Mouse (Mus musculus) hindbrain, embryonic 16.5 days (tissue): ENCODE data around the gene Gipc1. TPM values are rescaled to one million over a fixed set of nuclear protein-coding genes. Genes with fewer than 3 reads are reported as not detected.

Experiments
- ATAC-seq: fragments of 200-750 bp; cut with Nextera tagmentation; 2 replicates; pipeline ENCODE4 v1.8.0; 2017; ENCODE audit warnings: moderate TSS enrichment, moderate library complexity
- H3K27ac ChIP-seq: fragments of 300-500 bp; sonication (generic); 2 replicates; pipeline ENCODE4 v1.5.1; 2014; ENCODE audit warnings: low read depth, mild to moderate bottlenecking, control low read depth, low read length, moderate library complexity
- H3K27me3 ChIP-seq: fragments of 300-500 bp; sonication (generic); replicated peaks from 2 replicates; pipeline ENCODE4 v1.6.1; 2014; ENCODE audit warnings: low read length; ENCODE audit not compliant: control insufficient read depth, insufficient read depth
- H3K36me3 ChIP-seq: fragments of 300-500 bp; sonication (generic); 2 replicates; pipeline ENCODE4 v1.6.1; 2014; ENCODE audit warnings: mild to moderate bottlenecking, low read length, moderate library complexity, mixed read lengths; ENCODE audit not compliant: control insufficient read depth, insufficient read depth
- H3K4me1 ChIP-seq: fragments of 300-500 bp; sonication (generic); 2 replicates; pipeline ENCODE4 v1.6.1; 2014; ENCODE audit warnings: low read depth, low read length; ENCODE audit not compliant: control insufficient read depth, insufficient read depth
- H3K4me2 ChIP-seq: fragments of 300-500 bp; sonication (generic); 2 replicates; pipeline ENCODE4 v1.6.1; 2014; ENCODE audit warnings: mild to moderate bottlenecking, low read length, control low read depth, moderate library complexity
- H3K4me3 ChIP-seq: fragments of 300-500 bp; sonication (generic); 2 replicates; pipeline ENCODE4 v1.5.1; 2014; ENCODE audit warnings: mild to moderate bottlenecking, low read length, control low read depth, moderate library complexity
- H3K9ac ChIP-seq: fragments of 300-500 bp; sonication (generic); 2 replicates; pipeline ENCODE4 v1.6.1; 2014; ENCODE audit warnings: low read depth, mild to moderate bottlenecking, control low read depth, low read length, moderate library complexity
- H3K9me3 ChIP-seq: fragments of 300-500 bp; sonication (generic); 2 replicates; pipeline ENCODE4 v1.6.1; 2014; ENCODE audit warnings: mild to moderate bottlenecking, low read length, moderate library complexity; ENCODE audit not compliant: control insufficient read depth
- WGBS: fragments of 180-500 bp; shearing (Covaris S2); extraction: QIAGEN DNeasy Blood & Tissue Kit; methylation state at CpG from one replicate; pipeline ENCODE4 v1.1.7; 2014; 5-methylcytosine and 5-hydroxymethylcytosine counted together
- polyA plus RNA-seq: library from polyadenylated mRNA; unstranded; fragments of >200 nt; fragmentation: Nextera tagmentation; extraction: Ambion mirVana; gene quantifications from 2 replicates; pipeline ENCODE4 v1.2.1, GENCODE M21; 2015

Gene Gipc1
- polyA plus RNA-seq, 1 experiment from 2014 or later: 135 TPM

DNA sequence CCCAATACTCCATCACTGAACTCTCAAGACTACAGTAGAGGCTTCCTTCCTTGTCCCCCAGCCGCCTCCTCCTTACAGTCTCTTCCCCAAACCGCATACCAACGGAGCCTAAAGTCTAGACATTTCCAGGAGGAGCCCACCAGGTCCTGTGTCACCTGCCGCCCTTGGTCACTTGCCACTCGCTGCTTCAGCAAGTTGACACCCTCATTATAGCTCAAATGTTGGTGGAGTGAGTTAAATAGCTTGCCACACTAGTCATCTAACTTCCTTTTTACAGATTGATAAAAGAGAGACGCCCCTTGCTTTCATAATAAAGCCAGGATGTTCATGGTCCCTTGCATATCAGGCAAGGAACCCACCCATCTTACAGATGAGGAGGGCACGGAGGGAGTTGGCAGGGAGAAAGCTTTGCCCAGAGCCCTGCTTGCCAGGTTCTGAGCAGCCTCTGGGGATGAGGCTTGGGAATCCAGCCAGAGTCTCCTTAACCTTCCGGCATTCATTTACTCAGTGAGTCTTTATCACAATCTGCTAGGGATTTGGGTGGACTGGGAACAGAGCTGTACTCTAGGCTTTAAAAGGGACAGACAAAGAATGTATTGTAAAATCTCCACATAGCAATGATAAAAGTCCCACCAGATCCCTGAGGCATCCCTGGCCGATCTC, 48.1 kb downstream of the Gipc1 start:
- Histone ChIP-seq H3K27ac (no peak overlapping the region), H3K4me3 (no peak overlapping the region), H3K27me3 (no peaks in the 10 kb centered on the region), H3K4me2 (no peak overlapping the region), H3K4me1 (peaks cover 21% of the 10 kb centered on the region), H3K9me3 (no peaks in the 10 kb centered on the region), H3K36me3 (no peaks in the 10 kb centered on the region), H3K9ac (no peak overlapping the region)
- 82% methylated on average over 9 of the region's 9 CpGs for WGBS
- no peak for ATAC-seq

DNA sequence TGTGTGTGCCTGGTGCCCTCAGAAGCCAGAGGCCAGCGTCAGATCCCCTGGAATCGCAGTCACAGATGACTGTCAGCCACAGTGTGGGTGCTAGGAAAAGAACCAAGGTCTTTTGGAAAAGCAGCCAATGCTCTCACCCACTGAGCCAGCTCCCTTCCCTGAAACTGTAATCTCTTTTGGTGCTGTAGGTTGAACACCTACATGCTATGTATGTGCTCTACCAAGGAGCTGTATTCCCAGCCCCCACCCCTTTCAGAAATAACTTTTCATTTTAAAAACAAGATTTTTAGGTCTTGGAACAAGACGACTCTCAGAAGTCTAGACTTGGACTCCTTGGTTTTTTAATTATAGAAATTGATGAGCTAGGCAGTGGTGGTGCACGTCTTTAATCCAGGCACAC, 50.9 kb downstream of the Gipc1 start:
- no peaks in the 10 kb centered on the region for H3K36me3 ChIP-seq
- no peak overlapping the region for H3K9ac ChIP-seq
- no peak overlapping the region for H3K4me2 ChIP-seq
- H3K27ac ChIP-seq: no peak overlapping the region
- H3K27me3 ChIP-seq: no peaks in the 10 kb centered on the region
- 91% methylated on average over 4 of the region's 4 CpGs for WGBS
- peaks cover 8% of the 10 kb centered on the region for H3K4me1 ChIP-seq
- no peaks in the 10 kb centered on the region for H3K9me3 ChIP-seq
- no peak overlapping the region for H3K4me3 ChIP-seq
- no peak for ATAC-seq

DNA sequence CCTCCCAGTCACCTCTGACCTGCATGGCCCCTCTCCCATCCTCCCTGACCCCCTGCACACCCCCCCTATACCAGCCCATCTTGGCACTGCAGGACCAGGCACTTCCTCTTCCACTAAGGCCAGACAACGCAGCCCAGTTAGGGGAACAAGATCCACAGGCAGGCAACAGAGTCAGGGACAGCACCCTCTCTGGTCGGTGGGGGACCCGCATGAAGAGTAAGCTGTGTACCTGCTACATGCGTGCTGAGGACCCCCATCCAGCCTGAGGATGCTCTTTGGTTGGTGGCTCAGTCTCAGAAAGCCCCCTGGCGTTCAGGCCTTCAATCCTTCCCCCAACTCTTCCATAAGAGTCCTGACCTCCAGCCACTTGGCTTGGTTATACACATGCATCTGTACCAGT, 53.9 kb downstream of the Gipc1 start:
- H3K9ac ChIP-seq: no peak overlapping the region
- H3K9me3 ChIP-seq: no peaks in the 10 kb centered on the region
- H3K4me3 ChIP-seq: no peak overlapping the region
- no peak overlapping the region for H3K27ac ChIP-seq
- no peak for ATAC-seq
- H3K4me1 ChIP-seq: no peaks in the 10 kb centered on the region
- H3K36me3 ChIP-seq: no peaks in the 10 kb centered on the region
- H3K4me2 ChIP-seq: no peak overlapping the region
- no peaks in the 10 kb centered on the region for H3K27me3 ChIP-seq
- 78% methylated on average over 5 of the region's 5 CpGs for WGBS

DNA sequence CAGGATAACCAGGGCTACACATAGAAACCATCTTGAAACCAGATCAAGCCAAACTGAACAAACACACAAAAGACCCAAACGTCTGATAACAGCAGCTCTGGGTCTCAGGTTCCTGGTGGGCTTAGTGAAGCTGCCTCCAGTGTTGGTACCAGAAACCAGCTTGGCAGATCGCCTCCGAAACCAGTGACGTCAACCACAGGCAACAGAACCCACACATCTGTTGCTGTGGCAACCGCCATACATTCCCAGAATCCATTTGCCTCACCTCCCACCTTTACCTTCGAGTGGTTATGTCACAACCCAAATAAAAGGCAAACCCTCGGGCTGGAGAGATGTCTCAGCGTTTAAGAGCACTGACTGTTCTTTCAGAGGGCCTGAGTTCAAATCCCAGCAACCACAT, 55.1 kb downstream of the Gipc1 start:
- Histone ChIP-seq H3K9me3 (no peaks in the 10 kb centered on the region), H3K27ac (no peak overlapping the region), H3K4me3 (no peak overlapping the region), H3K4me1 (no peaks in the 10 kb centered on the region), H3K27me3 (no peaks in the 10 kb centered on the region), H3K9ac (no peak overlapping the region), H3K4me2 (no peak overlapping the region), H3K36me3 (no peaks in the 10 kb centered on the region)
- WGBS: 72% methylated on average over 8 of the region's 8 CpGs
- ATAC-seq: no peak

Other genes starting within 250 kb of the Gipc1 start
- gene Scoc, start 194.3 kb upstream of the Gipc1 start, polyA plus RNA-seq: 284 and 330 TPM in 2 replicates
- gene Olfr370, start 116.9 kb upstream of the Gipc1 start, polyA plus RNA-seq: 0.06 TPM in 1 of 2 replicates, not detected in the other
- 339 and 367 TPM in 2 replicates for gene Ndufb7, start 86.0 kb upstream of the Gipc1 start, polyA plus RNA-seq
- 1,512 and 1,598 TPM in 2 replicates for gene Tecr, start 44.7 kb upstream of the Gipc1 start, polyA plus RNA-seq
- gene Dnajb1, start 44.5 kb upstream of the Gipc1 start, polyA plus RNA-seq: 60.8 and 61.8 TPM in 2 replicates
- gene Ptger1, start 14.0 kb downstream of the Gipc1 start, polyA plus RNA-seq: 0.61 and 0.87 TPM in 2 replicates
- gene Pkn1, start 46.5 kb downstream of the Gipc1 start, polyA plus RNA-seq: 21.2 and 24.6 TPM in 2 replicates
- gene Ddx39, start 62.5 kb downstream of the Gipc1 start, polyA plus RNA-seq: 92.6 and 97.9 TPM in 2 replicates
- gene Adgre5, start 88.6 kb downstream of the Gipc1 start, polyA plus RNA-seq: 9.9 and 14.6 TPM in 2 replicates
- gene Adgrl1, start 247.4 kb downstream of the Gipc1 start, polyA plus RNA-seq: 50.9 and 53.0 TPM in 2 replicates